Mouse (Mus musculus) gastrocnemius, adult 2 months (tissue): ENCODE results near the gene Cavin3. TPM values are rescaled to one million over a fixed set of nuclear protein-coding genes. Genes with fewer than 3 reads are reported as not detected.
"Not testable (repeated sequence)": the region's sequence is repeated elsewhere in the genome, so short reads cannot be mapped to it uniquely, and the experiment has no call there.

Experiments used
- DNase-seq: peaks from one replicate; pipeline ENCODE4 v3.0.0; 2022
- H3K27ac ChIP-seq: fragments of 200-600 bp; 2 replicates; pipeline ENCODE4 v1.8.1; 2022; ENCODE audit warnings: mild to moderate bottlenecking
- H3K4me3 ChIP-seq: fragments of 200-600 bp; 2 replicates; pipeline ENCODE4 v1.8.1; 2022; ENCODE audit warnings: mild to moderate bottlenecking, moderate library complexity
- CTCF ChIP-seq: fragments of 200-600 bp; IDR thresholded peaks from 2 replicates; pipeline ENCODE4 v1.8.1; 2022; ENCODE audit warnings: antibody characterized with exemption, mild to moderate bottlenecking, moderate library complexity
- intact Hi-C: fragments of 180-260 bp; cut with DNase I; formaldehyde crosslinking; loops from one replicate; pipeline ENCODE4 v1.15.1; 2025
- total RNA-seq, 2 experiments: library from RNA; stranded (reverse); gene quantifications; 2 replicates each; pipeline ENCODE4 v1.2.3; 2021

The Cavin3 gene
- total RNA-seq, 2 experiments from 2014 or later = 7.6 to 12.7 TPM

DNA sequence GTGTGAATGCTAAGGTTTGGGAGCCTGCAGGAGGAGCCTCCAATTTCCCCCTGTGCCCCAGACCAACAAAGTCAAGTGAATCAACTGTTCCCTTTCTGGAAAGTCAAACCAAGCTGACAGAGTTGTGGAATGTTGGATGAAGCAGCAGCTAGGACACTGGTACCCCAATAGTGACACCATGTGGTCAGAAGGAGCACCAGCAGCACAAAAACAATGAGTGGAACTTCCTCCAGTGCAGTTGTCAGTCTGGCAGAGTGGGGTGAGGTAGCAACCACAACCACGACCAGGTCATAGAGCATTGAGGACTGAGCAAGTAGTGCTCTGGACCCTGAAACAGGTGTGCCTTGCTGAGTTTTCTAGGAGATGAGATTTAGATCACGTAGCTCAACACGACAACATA lies 4.3 kb downstream of the Cavin3 start:
- DNase-seq = peak; percentile 39
- H3K27ac ChIP-seq = peak overlapping the region; percentile 35; the same call in 1 of the 2 replicates

DNA sequence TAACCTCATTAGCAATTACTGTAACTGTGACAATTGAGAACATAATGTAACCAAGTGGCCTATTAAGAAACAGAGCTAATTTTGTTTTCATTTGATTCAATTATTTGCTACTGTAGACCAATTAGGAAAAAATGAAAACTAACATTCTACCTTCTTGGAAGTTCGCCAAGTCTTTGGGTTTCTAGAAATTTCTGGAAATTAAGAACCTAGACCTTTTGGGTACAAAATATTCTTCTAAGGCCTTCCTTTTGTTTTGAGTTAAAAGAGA lies 4.7 kb downstream of the Cavin3 start:
- peak overlapping the region; percentile 38; the same call in 1 of the 2 replicates for H3K27ac ChIP-seq
- intact Hi-C loops = loop anchor here (1.0 to 5.0 kb wide), 2 partner anchors 40 to 67 kb away; no protein-coding TSS in a partner anchor

More for the DNA sequence above, 4.3 kb downstream of the Cavin3 start:
- peak; percentile 85 for TF ChIP-seq CTCF
- intact Hi-C loops = loop anchor here (1.0 to 5.0 kb wide), 2 partner anchors 39 to 68 kb away; no protein-coding TSS in a partner anchor
- H3K4me3 ChIP-seq = no peak overlapping the region

DNA sequence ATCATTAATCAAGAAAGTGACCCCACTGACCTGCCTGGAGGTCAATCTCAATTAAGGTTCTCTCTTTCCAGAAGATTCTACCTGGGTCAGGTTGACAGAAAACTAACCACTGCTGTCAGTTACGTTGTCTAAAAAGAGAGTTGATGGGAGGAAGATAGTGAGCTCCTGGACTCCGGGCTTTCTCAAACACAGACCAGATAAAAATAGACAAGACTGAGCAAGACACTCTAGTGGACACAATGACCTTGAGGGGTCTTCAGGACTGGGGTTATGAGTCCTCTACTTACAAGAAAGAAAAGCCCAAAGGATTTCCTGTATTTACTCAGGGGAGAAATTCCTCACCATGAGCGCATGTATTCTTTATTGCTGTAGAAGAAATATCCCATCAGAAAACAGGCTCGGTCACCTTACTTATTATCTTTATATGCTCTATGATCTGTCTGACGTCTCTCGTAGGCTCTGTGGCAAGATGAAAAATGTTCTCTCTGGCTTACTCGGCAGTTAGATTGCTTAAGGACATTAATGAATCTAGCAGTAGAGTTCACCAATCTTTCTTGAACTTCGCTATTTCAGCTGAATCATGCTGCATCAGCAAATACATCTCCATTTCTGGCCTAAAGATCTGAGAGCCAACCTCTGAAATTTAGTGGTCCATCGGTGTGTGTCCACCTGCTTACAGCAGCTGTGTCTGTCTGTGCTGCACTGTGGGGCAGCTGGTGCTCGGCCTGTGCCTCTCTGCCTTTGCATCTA lies 5.2 kb downstream of the Cavin3 start:
- no peak for TF ChIP-seq CTCF
- no peak overlapping the region for H3K4me3 ChIP-seq
- H3K27ac ChIP-seq = peak overlapping the region; percentile 38
- intact Hi-C loops = loop anchor here (1.0 to 5.0 kb wide), 2 partner anchors 40 to 67 kb away; no protein-coding TSS in a partner anchor
- DNase-seq = no peak

More for the DNA sequence above, 4.7 kb downstream of the Cavin3 start:
- DNase-seq = no peak
- TF ChIP-seq CTCF = no peak
- no peak overlapping the region for H3K4me3 ChIP-seq

DNA sequence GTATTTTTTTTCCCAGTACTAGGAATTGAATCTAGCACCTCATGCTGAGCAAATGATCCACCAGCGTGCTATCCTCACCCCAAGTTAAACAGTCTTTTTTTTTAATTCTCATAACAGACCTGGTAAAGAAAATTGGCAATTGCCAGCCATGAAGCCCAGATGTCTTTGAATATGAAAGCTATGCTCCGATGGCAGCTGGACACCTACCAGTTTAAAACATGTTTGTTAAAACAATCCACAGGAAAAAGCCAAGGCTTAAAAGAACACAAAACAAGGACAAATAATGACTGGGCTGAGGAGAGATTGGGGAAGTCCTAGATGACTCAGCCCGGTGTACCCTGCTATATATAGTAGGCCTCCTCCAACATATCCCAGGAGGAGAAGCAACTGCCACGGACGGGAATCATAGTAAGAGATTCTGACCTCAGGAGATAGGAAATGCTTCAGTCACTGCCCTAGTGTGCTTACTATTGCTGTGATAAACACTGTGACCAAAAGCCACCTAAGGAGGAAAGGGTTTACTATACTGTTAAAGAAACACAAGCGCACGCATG lies 6.6 kb downstream of the Cavin3 start:
- H3K27ac ChIP-seq = peak overlapping the region; percentile 43
- DNase-seq = no peak
- no peak overlapping the region for H3K4me3 ChIP-seq
- no peak for TF ChIP-seq CTCF
- intact Hi-C loops = loop anchor here (5.0 kb wide), 1 partner anchor 42 kb away; no protein-coding TSS in a partner anchor

DNA sequence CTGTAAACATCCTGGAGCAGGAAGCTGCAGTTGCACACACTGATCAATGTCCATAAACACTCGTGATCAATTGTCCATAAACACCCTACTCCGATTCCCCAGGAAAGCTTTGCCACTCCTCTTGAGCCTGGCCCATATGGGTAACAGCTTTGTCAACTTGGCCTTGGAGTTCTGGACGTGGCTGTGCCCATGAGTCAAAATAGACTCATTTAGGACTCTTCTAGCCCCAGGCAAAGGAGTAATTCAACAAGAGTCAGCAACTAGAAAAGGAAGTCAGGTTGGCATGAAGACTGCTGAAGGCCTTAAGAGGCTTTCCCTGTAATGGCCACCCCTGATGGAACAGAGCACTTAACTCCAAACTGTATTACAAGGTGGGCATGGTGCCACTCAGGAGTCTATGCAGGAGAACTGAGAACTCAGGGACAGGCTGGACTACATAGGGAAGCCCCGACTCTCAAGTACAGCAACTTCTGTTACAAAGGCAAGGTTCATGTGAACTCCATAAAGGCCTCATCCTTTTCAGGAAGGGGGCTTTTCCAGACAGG lies 7.3 kb downstream of the Cavin3 start:
- no peak for TF ChIP-seq CTCF
- intact Hi-C loops = loop anchor here (5.0 kb wide), 1 partner anchor 42 kb away; no protein-coding TSS in a partner anchor
- peak overlapping the region; percentile 43 for H3K27ac ChIP-seq
- H3K4me3 ChIP-seq = no peak overlapping the region
- no peak for DNase-seq

DNA sequence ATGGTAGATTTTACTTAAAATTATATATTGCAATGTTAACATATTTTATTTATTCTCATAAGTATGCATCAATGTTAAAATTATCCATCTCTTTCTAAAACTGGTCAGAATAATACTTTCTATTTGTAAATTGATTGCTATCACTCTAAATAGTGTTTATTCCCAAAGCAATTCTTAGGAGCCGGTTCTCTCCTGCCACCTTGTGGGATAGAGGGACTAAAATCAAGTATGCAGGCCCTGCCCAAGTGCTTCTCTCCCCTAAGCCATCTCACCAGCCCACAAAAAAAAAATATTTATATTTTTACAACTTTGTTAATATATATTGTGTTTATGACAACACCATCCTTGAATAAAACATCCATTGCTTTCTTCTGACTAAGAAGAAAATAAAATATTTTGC lies 9.5 kb downstream of the Cavin3 start:
- intact Hi-C loops = no loop called here
- H3K4me3 ChIP-seq = no peak overlapping the region
- no peak for DNase-seq
- peak; percentile 35; the same call in 1 of the 2 replicates for TF ChIP-seq CTCF
- no peak overlapping the region for H3K27ac ChIP-seq

DNA sequence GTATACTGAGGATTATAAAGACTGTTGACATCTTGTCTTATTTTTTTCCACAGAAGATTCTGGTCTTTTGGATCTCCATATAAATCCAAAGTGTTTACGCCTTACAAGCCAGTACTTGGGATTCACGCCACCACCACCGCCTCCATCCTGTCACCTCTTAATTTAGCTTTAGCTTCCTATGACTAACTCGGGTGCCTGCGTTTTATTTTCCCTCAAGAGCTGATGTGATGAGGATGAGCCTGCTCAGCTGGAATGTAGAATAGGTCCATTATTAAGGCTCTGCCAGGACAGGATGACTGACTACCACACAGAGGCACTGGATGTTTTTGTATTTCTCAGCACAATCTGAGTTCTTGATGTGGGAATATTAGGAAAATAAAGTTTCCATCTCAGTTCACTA lies 16.6 kb downstream of the Cavin3 start:
- intact Hi-C loops, H3K4me3 ChIP-seq, H3K27ac ChIP-seq, DNase-seq: not testable (repeated sequence)

DNA sequence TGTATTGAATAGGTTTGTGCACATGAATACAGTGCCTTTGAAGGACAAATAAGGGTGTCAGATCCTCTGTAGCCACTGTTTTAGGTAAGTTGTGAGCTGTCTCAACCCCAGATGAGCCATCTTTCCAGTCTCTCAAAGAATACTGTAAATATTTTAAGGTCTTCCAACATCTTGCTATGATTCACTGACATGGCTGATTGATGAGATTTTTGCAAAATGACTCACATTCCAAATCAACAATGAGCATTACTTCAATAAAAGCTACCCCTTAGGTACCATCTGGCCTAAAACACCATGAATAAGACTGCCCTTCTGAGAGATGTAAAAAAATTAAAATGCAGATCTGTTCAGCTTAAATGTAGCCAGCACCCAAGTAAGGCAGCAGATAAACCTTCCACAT lies 23.6 kb downstream of the Cavin3 start:
- TF ChIP-seq CTCF = no peak
- intact Hi-C loops = no loop called here
- Histone ChIP-seq H3K27ac (no peak overlapping the region), H3K4me3 (no peak overlapping the region)
- no peak for DNase-seq

DNA sequence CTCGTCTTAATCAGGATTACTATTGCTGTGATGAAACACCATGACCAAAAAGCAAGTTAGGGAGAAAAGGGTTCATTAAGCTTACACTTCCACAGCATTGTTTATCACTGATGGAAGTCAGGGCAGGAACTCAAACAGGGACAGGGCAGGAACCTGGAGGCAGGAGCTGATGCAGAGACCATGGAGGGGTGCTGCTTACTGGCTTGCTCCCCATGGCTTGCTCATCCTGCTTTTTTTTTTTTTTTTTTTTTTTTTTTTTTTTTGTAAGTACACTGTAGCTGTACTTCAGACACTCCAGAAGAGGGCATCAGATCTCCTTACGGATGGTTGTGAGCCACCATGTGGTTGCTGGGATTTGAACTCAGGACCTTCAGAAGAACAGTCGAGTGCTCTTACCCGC lies 28.8 kb downstream of the Cavin3 start:
- DNase-seq, H3K27ac ChIP-seq, H3K4me3 ChIP-seq: not testable (repeated sequence)
- intact Hi-C loops = loop anchor here (2.0 kb wide), 1 partner anchor 41 kb away; no protein-coding TSS in a partner anchor

DNA sequence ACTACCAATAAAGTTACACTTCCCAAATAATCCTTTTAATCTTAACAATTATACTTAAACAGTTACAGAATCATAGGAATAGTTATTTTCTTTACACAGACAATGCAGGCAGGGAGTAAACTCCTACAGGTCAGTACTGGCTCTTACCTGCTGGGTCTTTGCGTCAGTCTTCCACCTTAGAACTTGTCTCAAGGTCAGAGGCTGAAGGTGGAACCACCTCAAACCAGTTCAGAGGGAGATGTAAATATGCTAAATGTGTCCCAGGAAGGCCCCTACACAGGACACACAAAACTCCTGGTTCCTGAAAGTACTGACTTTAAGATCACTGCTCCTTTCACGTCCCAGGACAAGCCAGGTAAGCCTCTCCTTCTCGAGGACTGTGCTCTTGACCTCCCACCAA lies 37.0 kb downstream of the Cavin3 start:
- DNase-seq = no peak
- H3K4me3 ChIP-seq = no peak overlapping the region
- no peak for TF ChIP-seq CTCF
- intact Hi-C loops = no loop called here
- H3K27ac ChIP-seq = no peak overlapping the region

DNA sequence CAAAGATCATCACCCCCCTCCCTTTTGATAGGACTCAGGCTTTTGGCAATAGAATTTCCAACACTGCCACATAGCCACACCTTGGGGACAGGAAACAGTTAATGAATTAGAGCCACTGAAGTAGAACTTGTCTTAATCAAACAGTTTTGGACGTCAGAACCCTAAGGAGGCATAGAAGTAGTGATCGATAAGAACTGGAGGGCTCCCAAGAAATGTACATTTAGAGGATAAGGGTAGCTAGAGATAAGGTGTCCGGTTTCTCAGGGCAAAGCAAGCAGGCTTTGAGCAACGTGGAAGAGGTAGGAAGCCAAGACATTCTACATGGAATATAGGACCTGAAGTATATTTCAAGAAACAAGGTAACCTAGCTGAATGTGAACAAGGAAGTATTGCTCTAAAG lies 40.7 kb downstream of the Cavin3 start:
- DNase-seq = no peak
- Histone ChIP-seq H3K4me3 (no peak overlapping the region), H3K27ac (no peak overlapping the region)
- TF ChIP-seq CTCF = no peak
- intact Hi-C loops = no loop called here

DNA sequence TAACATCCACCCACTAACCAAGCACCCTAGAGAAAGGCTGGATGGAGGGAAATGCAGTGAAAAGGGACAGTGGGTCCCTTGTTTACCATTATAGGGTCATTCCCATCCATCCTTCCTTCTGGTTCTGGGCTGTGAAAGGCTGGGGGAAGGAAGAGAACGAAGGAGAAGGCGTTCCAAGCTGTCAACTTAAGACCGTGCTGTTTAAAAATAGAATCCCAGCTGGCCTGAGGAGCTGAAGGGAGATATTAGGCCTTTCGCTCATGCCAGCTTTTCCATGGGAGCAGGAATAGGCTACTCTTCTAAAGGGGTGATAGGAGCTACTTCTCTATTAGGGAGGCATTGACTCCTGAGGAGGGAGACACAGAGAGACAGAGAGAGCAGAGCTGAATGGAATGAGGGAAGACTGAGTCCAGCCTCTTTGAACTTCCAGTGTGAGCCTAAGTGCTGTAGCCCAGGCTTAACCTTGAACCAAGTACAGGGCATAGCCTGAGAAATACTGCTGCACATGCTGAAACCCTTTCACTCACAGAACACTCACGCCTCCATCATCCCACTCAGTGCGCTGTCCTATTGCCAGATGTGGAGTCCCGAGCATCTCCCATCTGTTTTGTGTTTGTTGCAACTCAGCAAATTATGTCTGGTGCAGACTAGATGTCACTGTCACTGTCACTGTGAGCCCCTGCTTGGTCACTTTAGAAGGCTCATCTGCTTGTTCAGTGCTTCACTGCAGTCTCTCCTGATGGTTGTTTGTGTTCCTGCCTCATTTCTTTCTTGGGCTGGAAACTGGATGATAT lies 43.9 kb downstream of the Cavin3 start:
- Histone ChIP-seq H3K27ac (no peak overlapping the region), H3K4me3 (no peak overlapping the region)
- intact Hi-C loops = no loop called here
- no peak for TF ChIP-seq CTCF
- DNase-seq = no peak

DNA sequence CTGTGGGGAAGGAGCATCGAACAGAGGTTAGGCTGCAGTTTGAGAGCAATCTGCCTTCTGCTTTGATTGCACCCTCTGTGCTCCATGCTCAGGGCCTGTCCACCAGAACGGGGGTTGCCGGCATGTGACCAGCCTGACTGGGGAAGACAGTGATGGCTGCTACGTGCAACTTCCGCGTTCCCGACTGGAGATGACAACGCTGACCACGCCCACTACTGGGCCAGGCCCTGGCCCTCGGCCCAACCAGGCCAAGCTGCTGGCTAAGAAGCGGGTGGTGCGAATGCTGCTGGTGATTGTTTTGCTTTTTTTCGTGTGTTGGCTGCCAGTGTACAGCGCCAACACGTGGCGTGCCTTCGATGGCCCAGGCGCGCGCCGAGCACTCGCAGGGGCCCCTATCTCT lies 47.3 kb downstream of the Cavin3 start:
- DNase-seq = no peak
- H3K4me3 ChIP-seq = no peak overlapping the region
- no peak overlapping the region for H3K27ac ChIP-seq
- intact Hi-C loops = no loop called here
- no peak for TF ChIP-seq CTCF
